Mouse (Mus musculus): ENCODE measurements at regions not wholly inside any gene's neighbourhood (a gene's known extent, or its start where the extent isn't known, plus 50 kb on each side); places are given as distances from the start of the nearest gene placed in this dataset.

- ATAC-seq (ENCODE audit: insufficient number of reproducible peaks, insufficient read depth, low FRiP score, low read depth) = no peak
- Histone ChIP-seq H3K4me3 (ENCODE audit: low read depth, low read length) (no peak overlapping the region), H3K27ac (ENCODE audit: low read length) (no peak overlapping the region), H3K4me2 (replicated peaks; ENCODE audit: low read depth, low read length) (no peak overlapping the region), H3K9ac (replicated peaks; ENCODE audit: low read depth, low read length) (no peak overlapping the region), H3K27me3 (ENCODE audit: control insufficient read depth, insufficient read depth, low read length) (no peaks in the 10 kb centered on the region), H3K9me3 (ENCODE audit: control insufficient read depth, low read depth, low read length) (no peaks in the 10 kb centered on the region), H3K36me3 (ENCODE audit: control insufficient read depth, insufficient read depth, low read length) (no peaks in the 10 kb centered on the region), H3K4me1 (ENCODE audit: control insufficient read depth, insufficient read depth, low read length) (no peaks in the 10 kb centered on the region)
- 70% methylated on average over 5 of the region's 5 CpGs for WGBS
Measured at GRCm38 (mm10) chr7:124907662-124908296, 536.7 kb upstream of the Kdm8 start.

GRCm38 (mm10) chr7:124914061-124914460 lies 530.4 kb upstream of the Kdm8 start:
- whole genome bisulfite sequencing = 64% methylated on average over 5 of the region's 5 CpGs
- no peak for ATAC-seq (ENCODE audit: insufficient number of reproducible peaks, insufficient read depth, low FRiP score, low read depth)
- no peak overlapping the region for H3K9ac ChIP-seq (replicated peaks; ENCODE audit: low read depth, low read length)
- no peak overlapping the region for H3K27ac ChIP-seq (ENCODE audit: low read length)
- H3K4me2 ChIP-seq (replicated peaks; ENCODE audit: low read depth, low read length) = no peak overlapping the region
- no peak overlapping the region for H3K4me3 ChIP-seq (ENCODE audit: low read depth, low read length)
- H3K4me1 ChIP-seq (ENCODE audit: control insufficient read depth, insufficient read depth, low read length) = no peaks in the 10 kb centered on the region
- no peaks in the 10 kb centered on the region for H3K27me3 ChIP-seq (ENCODE audit: control insufficient read depth, insufficient read depth, low read length)
- no peaks in the 10 kb centered on the region for H3K9me3 ChIP-seq (ENCODE audit: control insufficient read depth, low read depth, low read length)
- no peaks in the 10 kb centered on the region for H3K36me3 ChIP-seq (ENCODE audit: control insufficient read depth, insufficient read depth, low read length)

GRCm38 (mm10) chr7:124914479-124914878 lies 530.0 kb upstream of the Kdm8 start:
- Histone ChIP-seq H3K4me3 (ENCODE audit: low read depth, low read length) (no peak overlapping the region), H3K27me3 (ENCODE audit: control insufficient read depth, insufficient read depth, low read length) (no peaks in the 10 kb centered on the region), H3K4me2 (replicated peaks; ENCODE audit: low read depth, low read length) (no peak overlapping the region), H3K4me1 (ENCODE audit: control insufficient read depth, insufficient read depth, low read length) (no peaks in the 10 kb centered on the region), H3K36me3 (ENCODE audit: control insufficient read depth, insufficient read depth, low read length) (no peaks in the 10 kb centered on the region), H3K9me3 (ENCODE audit: control insufficient read depth, low read depth, low read length) (no peaks in the 10 kb centered on the region), H3K27ac (ENCODE audit: low read length) (no peak overlapping the region), H3K9ac (replicated peaks; ENCODE audit: low read depth, low read length) (no peak overlapping the region)
- WGBS = 46% methylated on average over 4 of the region's 4 CpGs
- ATAC-seq (ENCODE audit: insufficient number of reproducible peaks, insufficient read depth, low FRiP score, low read depth) = no peak

- no peak overlapping the region for H3K9ac ChIP-seq (replicated peaks; ENCODE audit: low read depth, low read length)
- H3K27me3 ChIP-seq (ENCODE audit: control insufficient read depth, insufficient read depth, low read length) = no peaks in the 10 kb centered on the region
- H3K4me3 ChIP-seq (ENCODE audit: low read depth, low read length) = no peak overlapping the region
- H3K36me3 ChIP-seq (ENCODE audit: control insufficient read depth, insufficient read depth, low read length) = no peaks in the 10 kb centered on the region
- no peaks in the 10 kb centered on the region for H3K4me1 ChIP-seq (ENCODE audit: control insufficient read depth, insufficient read depth, low read length)
- no peak for ATAC-seq (ENCODE audit: insufficient number of reproducible peaks, insufficient read depth, low FRiP score, low read depth)
- H3K9me3 ChIP-seq (ENCODE audit: control insufficient read depth, low read depth, low read length) = no peaks in the 10 kb centered on the region
- no peak overlapping the region for H3K27ac ChIP-seq (ENCODE audit: low read length)
- H3K4me2 ChIP-seq (replicated peaks; ENCODE audit: low read depth, low read length) = no peak overlapping the region
- WGBS = 40% methylated on average over 6 of the region's 6 CpGs
Measured at GRCm38 (mm10) chr7:124914972-124915371, 529.5 kb upstream of the Kdm8 start.

GRCm38 (mm10) chr7:124915637-124916036 lies 528.8 kb upstream of the Kdm8 start:
- Histone ChIP-seq H3K4me1 (ENCODE audit: control insufficient read depth, insufficient read depth, low read length) (no peaks in the 10 kb centered on the region), H3K4me3 (ENCODE audit: low read depth, low read length) (no peak overlapping the region), H3K27ac (ENCODE audit: low read length) (no peak overlapping the region), H3K36me3 (ENCODE audit: control insufficient read depth, insufficient read depth, low read length) (no peaks in the 10 kb centered on the region), H3K4me2 (replicated peaks; ENCODE audit: low read depth, low read length) (no peak overlapping the region), H3K9ac (replicated peaks; ENCODE audit: low read depth, low read length) (no peak overlapping the region), H3K27me3 (ENCODE audit: control insufficient read depth, insufficient read depth, low read length) (no peaks in the 10 kb centered on the region), H3K9me3 (ENCODE audit: control insufficient read depth, low read depth, low read length) (no peaks in the 10 kb centered on the region)
- no peak for ATAC-seq (ENCODE audit: insufficient number of reproducible peaks, insufficient read depth, low FRiP score, low read depth)
- WGBS = 67% methylated on average over 5 of the region's 5 CpGs

GRCm38 (mm10) chr7:124917606-124918120 lies 526.8 kb upstream of the Kdm8 start:
- ATAC-seq (ENCODE audit: insufficient number of reproducible peaks, insufficient read depth, low FRiP score, low read depth) = no peak
- Histone ChIP-seq H3K4me2 (replicated peaks; ENCODE audit: low read depth, low read length) (no peak overlapping the region), H3K27ac (ENCODE audit: low read length) (no peak overlapping the region), H3K4me3 (ENCODE audit: low read depth, low read length) (no peak overlapping the region), H3K4me1 (ENCODE audit: control insufficient read depth, insufficient read depth, low read length) (no peaks in the 10 kb centered on the region), H3K9ac (replicated peaks; ENCODE audit: low read depth, low read length) (no peak overlapping the region), H3K36me3 (ENCODE audit: control insufficient read depth, insufficient read depth, low read length) (no peaks in the 10 kb centered on the region), H3K9me3 (ENCODE audit: control insufficient read depth, low read depth, low read length) (no peaks in the 10 kb centered on the region), H3K27me3 (ENCODE audit: control insufficient read depth, insufficient read depth, low read length) (no peaks in the 10 kb centered on the region)
- 31% methylated on average over 5 of the region's 5 CpGs for WGBS

- Histone ChIP-seq H3K27ac (ENCODE audit: low read length) (no peak overlapping the region), H3K9me3 (ENCODE audit: control insufficient read depth, low read depth, low read length) (no peaks in the 10 kb centered on the region), H3K9ac (replicated peaks; ENCODE audit: low read depth, low read length) (no peak overlapping the region), H3K36me3 (ENCODE audit: control insufficient read depth, insufficient read depth, low read length) (no peaks in the 10 kb centered on the region), H3K4me2 (replicated peaks; ENCODE audit: low read depth, low read length) (no peak overlapping the region), H3K4me3 (ENCODE audit: low read depth, low read length) (no peak overlapping the region), H3K27me3 (ENCODE audit: control insufficient read depth, insufficient read depth, low read length) (no peaks in the 10 kb centered on the region), H3K4me1 (ENCODE audit: control insufficient read depth, insufficient read depth, low read length) (no peaks in the 10 kb centered on the region)
- no peak for ATAC-seq (ENCODE audit: insufficient number of reproducible peaks, insufficient read depth, low FRiP score, low read depth)
- 72% methylated on average over 7 of the region's 7 CpGs for WGBS
Measured at GRCm38 (mm10) chr7:124922806-124923205, 521.7 kb upstream of the Kdm8 start.

GRCm38 (mm10) chr7:124933573-124933972 lies 510.9 kb upstream of the Kdm8 start:
- Histone ChIP-seq H3K9me3 (ENCODE audit: control insufficient read depth, low read depth, low read length) (no peaks in the 10 kb centered on the region), H3K4me2 (replicated peaks; ENCODE audit: low read depth, low read length) (no peak overlapping the region), H3K27me3 (ENCODE audit: control insufficient read depth, insufficient read depth, low read length) (no peaks in the 10 kb centered on the region), H3K4me1 (ENCODE audit: control insufficient read depth, insufficient read depth, low read length) (no peaks in the 10 kb centered on the region), H3K27ac (ENCODE audit: low read length) (no peak overlapping the region), H3K36me3 (ENCODE audit: control insufficient read depth, insufficient read depth, low read length) (no peaks in the 10 kb centered on the region), H3K9ac (replicated peaks; ENCODE audit: low read depth, low read length) (no peak overlapping the region), H3K4me3 (ENCODE audit: low read depth, low read length) (no peak overlapping the region)
- 61% methylated on average over 3 of the region's 3 CpGs for WGBS
- ATAC-seq (ENCODE audit: insufficient number of reproducible peaks, insufficient read depth, low FRiP score, low read depth) = no peak

- H3K4me1 ChIP-seq (ENCODE audit: control insufficient read depth, insufficient read depth, low read length) = no peaks in the 10 kb centered on the region
- no peaks in the 10 kb centered on the region for H3K9me3 ChIP-seq (ENCODE audit: control insufficient read depth, low read depth, low read length)
- ATAC-seq (ENCODE audit: insufficient number of reproducible peaks, insufficient read depth, low FRiP score, low read depth) = no peak
- no peak overlapping the region for H3K4me2 ChIP-seq (replicated peaks; ENCODE audit: low read depth, low read length)
- no peaks in the 10 kb centered on the region for H3K36me3 ChIP-seq (ENCODE audit: control insufficient read depth, insufficient read depth, low read length)
- no peak overlapping the region for H3K27ac ChIP-seq (ENCODE audit: low read length)
- no peak overlapping the region for H3K4me3 ChIP-seq (ENCODE audit: low read depth, low read length)
- H3K9ac ChIP-seq (replicated peaks; ENCODE audit: low read depth, low read length) = no peak overlapping the region
- no peaks in the 10 kb centered on the region for H3K27me3 ChIP-seq (ENCODE audit: control insufficient read depth, insufficient read depth, low read length)
- WGBS = 72% methylated on average over 1 of the region's 1 CpGs
Measured at GRCm38 (mm10) chr7:124939357-124939756, 505.1 kb upstream of the Kdm8 start.

All from stomach, embryonic 14.5 days (tissue).